Mouse (Mus musculus) adrenal gland, adult (tissue): ENCODE measurements around the gene Adgra3.
A peak's percentile ranks its signal among the peaks of the same experiment; 100 is the strongest.

Source experiments
- DNase-seq, 2 experiments: peaks; one replicate each; pipeline ENCODE4 v3.0.0; 2022 to 2023; ENCODE audit warnings: low spot score in 1 of 2; ENCODE audit not compliant: inconsistent age in 2 of 2

Gene Adgra3

DNA sequence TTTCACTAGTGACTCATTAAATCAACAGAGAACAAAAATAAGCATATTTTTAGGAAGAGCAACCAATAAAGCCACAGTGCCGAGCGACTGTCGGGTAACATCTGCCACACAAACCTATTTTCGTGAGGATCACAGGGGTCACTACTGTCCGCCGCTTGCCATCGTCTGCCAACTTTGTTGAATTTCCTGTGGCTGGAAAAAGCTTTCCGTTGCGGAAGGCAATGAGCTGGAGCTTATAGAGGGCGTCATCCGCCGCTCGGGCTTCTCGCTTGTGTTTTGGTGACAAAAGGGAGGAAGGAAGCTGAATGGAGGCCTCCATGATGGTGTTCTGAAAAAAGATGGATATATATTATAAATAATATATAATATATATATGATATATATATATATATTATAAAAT, 79.6 kb downstream of the Adgra3 start:
- DNase-seq = no peak

DNA sequence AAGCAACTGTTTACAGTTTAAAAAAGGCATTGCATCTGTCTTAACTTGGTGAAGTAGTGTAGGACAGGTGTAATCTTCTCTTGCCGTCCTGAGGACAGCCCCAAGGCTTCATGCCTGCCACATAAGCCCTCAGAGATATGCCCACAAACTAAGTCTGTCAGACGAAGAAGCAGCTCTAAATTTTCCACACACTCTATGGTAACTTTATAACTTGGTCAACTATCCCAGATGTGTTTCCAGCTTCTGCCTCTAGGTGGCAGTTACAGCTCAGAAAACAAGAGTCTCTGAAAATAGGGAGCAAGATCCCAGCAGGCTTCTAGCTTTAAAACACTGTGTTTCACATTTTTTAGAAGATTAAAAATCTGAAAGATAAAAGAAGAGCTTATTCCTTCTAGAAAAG, 82.8 kb downstream of the Adgra3 start:
- peak; percentile 55 to 90 for DNase-seq

DNA sequence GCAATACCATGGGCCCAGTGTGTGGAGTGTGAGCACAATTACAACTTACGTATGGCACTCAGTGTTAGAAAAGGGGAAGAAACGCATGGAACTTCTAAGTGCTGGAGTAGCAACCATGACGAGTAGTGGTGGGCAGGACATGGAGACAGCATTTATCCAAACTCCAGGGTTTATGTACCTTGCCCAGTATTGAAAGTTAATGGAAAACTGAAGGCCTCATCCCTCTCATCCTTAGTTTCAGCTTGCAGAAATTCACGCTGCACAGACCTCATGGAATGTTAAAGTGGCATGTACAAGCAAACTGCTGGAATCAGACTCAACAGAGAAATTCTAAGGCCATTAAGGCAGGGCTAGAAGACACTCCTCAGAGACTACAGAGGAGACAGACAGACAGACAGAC, 84.6 kb downstream of the Adgra3 start:
- no peak for DNase-seq

DNA sequence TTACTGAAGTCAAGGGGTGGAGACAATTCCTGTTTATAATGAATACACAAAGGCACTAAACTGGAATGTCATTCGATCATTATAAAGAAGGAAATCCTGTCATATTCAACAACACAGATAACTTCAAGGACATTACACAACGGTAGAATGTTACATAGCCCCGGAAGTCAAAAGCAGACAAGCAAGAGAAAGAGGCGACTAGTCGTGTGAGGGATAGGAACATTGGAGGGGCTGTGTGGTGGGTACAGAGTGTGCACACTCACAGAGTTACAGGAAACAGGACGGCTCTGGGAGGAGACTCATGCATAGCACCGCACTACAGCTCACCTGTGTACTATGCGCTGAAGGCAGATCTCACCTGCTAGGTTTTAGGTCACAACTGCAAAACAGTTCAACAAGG, 89.1 kb downstream of the Adgra3 start:
- no peak for DNase-seq

DNA sequence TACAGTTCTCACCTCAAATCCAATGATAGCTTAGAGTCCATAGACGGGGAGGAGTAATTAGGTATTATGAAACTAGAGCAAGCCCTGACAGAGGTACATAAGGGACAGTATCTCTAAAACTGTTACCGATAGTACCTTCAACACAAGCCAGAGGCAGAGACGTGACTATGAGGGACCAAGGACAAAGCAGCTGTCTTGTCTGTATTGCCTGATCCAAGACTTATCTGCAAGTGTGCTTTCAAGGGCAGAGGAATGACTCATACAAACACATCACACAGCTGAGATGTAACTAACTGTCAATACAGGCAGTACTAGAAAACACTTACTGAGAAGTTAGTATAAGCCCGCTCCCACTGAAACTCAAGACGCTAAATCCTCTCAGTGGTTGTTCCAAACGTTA, 91.1 kb downstream of the Adgra3 start:
- DNase-seq = peak in 1 of 2 experiments; percentile 69

DNA sequence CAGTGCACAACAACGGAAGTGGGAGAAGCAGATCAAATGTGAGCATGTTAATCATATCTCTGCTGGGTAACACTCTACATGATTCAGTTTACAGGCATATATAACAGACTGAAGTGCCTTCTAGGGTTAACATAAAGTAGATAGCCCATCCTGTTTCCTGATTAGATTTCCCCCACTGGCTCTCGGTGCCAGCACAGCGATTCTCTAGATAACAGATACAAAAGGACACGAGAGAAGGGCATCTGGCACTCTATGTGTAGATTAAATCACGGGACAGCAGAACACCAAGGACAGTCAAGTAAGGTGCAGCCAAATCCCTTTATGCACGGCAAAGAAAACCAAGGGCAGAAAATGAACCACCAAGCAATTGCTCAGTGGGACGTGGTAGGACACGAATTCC, 93.0 kb downstream of the Adgra3 start:
- peak in 1 of 2 experiments; percentile 42 for DNase-seq

DNA sequence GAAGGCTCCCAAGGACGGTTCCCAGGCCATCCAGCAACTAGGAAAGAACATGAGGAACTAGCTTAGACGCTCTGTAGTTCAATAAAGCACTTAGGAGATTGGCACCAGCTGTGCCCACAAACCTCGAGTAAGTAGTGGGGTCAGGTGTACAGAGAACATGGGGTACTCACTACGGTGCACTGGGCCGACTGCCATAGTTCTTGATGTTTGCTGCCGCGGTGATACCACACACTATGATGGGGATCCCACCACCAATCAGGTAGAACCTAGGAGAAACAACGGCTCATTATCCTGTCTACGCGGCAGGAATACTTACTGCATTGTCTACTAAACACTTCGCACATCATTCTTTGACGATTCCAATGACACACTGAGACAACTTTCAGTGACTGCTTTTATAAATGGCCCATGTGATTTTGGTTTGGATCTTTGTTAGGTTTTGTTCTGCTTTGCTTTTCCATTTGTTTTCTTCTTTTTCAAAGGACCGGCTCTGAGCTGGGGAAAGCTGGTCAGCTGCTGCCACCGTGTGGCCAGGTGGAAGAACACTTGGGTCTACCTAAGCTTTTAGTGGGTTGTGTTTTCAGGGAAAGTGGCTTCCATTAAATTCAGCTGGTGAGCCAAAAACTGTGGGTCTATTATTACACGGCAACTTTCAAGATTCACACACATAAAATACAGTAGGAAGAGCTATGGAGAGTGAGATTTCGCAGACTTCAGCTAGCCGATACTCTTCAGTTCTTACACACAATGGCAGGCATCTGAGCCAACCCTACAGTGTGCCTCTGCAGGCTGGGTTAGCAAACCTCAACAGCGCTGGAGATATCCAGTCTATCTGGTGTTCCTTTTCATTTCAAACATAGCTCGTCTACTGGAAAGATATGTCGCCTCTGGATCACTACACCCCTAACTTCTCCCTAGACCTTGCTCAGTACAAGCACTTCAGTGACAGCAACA, 97.1 kb downstream of the Adgra3 start:
- peak in 1 of 2 experiments; percentile 59 for DNase-seq

DNA sequence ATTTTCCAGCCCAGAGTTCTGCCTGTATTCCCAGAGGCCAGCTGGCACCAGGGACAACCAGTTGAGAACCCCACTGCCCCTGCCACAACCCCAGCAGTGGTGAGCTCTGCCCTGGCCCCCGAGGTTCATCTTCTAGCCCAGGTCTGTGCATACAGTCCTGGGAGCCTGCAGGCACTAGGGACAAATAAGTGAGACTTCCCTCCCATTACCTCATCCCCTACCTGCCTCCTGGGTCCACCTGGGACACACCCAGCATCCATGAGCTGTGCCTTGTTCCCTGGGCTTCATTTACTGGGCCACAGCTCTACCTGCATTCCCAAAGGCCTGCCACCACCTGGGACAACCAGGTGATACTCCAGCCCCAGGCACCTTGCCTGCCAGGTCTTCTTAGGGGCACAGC, 122.5 kb downstream of the Adgra3 start:
- DNase-seq = no peak

DNA sequence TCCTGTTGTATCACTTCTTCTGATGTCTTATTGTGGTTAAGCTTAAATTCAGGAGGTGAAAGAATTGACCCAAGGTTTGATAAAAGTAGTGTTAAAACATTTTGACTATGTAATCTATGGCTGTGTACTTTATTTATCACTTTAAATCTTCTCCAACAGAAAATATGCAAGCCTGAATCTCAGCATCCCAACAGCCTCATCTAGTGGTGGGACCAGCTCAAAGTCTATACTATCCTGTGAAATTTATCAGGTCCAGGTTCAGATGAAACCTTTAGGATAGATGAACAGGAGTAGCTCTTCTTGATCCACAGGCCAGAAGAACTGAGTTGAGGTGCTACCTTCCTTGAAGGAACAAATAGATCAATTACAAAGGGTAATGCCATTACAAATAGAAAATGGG, 134.1 kb downstream of the Adgra3 start:
- DNase-seq = no peak

DNA sequence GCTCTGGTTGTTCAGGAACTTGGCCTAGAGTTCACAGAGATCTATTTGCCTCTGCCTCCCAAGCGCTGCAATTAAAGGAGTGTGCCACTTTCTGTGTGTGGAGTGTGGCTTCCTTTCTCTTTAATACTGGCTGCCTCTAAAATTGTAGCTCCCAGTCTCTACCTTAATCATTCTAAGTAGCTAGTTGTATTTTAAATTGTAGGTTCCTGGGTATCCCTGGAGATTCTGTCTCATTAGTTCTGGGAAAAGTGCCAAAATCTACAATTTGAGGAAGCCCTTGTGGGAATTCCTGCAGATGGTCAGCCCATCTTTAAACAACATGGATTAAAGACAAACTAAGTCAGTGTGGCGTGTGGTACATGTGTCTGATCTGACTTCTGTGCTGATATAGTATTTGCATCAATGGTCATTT, 143.1 kb downstream of the Adgra3 start:
- DNase-seq = no peak
